Mouse (Mus musculus) gastrocnemius, postnatal 25 days (tissue): Measurements from ENCODE around the gene Hadha. TPM values are rescaled to one million over a fixed set of nuclear protein-coding genes. Genes with fewer than 3 reads are reported as not detected.

Source experiments
- DNase-seq: peaks from one replicate; pipeline ENCODE4 v3.0.0; 2022
- total RNA-seq, 2 experiments: library from RNA; stranded (reverse); gene quantifications; 1 replicate in 1 of 2; 2 replicates in 1 of 2; pipeline ENCODE4 v1.2.3; 2021

Hadha gene
- total RNA-seq, 2 experiments from 2014 or later, result 270 to 342 TPM

- no peak for DNase-seq
Measured at GRCm38 (mm10) chr5:30154013-30154412, 949 bp downstream of the Hadha start.

GRCm38 (mm10) chr5:30153222-30153621 lies 1.7 kb downstream of the Hadha start:
- no peak for DNase-seq

GRCm38 (mm10) chr5:30152413-30152812 lies 2.5 kb downstream of the Hadha start:
- no peak for DNase-seq

- no peak for DNase-seq
Measured at GRCm38 (mm10) chr5:30152007-30152406, 3.0 kb downstream of the Hadha start.

- DNase-seq, result no peak
Measured at GRCm38 (mm10) chr5:30148133-30148920, 6.6 kb downstream of the Hadha start.

- DNase-seq, result no peak
Measured at GRCm38 (mm10) chr5:30146526-30146925, 8.4 kb downstream of the Hadha start.

GRCm38 (mm10) chr5:30138193-30138592 lies 16.8 kb downstream of the Hadha start:
- DNase-seq, result no peak

- DNase-seq, result no peak
Measured at GRCm38 (mm10) chr5:30137271-30137670, 17.7 kb downstream of the Hadha start.

- DNase-seq, result no peak
Measured at GRCm38 (mm10) chr5:30135711-30136231, 19.2 kb downstream of the Hadha start.

GRCm38 (mm10) chr5:30132173-30132572 lies 22.8 kb downstream of the Hadha start:
- DNase-seq, result no peak

GRCm38 (mm10) chr5:30131246-30131645 lies 23.7 kb downstream of the Hadha start:
- DNase-seq, result no peak

GRCm38 (mm10) chr5:30128680-30129079 lies 26.3 kb downstream of the Hadha start:
- DNase-seq, result no peak

- DNase-seq, result no peak
Measured at GRCm38 (mm10) chr5:30127921-30128597, 26.9 kb downstream of the Hadha start.

- no peak for DNase-seq
Measured at GRCm38 (mm10) chr5:30126756-30127155, 28.2 kb downstream of the Hadha start.

GRCm38 (mm10) chr5:30125587-30125986 lies 29.4 kb downstream of the Hadha start:
- no peak for DNase-seq

- DNase-seq, result no peak
Measured at GRCm38 (mm10) chr5:30122481-30122880, 32.5 kb downstream of the Hadha start.

- DNase-seq, result no peak
Measured at GRCm38 (mm10) chr5:30120106-30120505, 34.9 kb downstream of the Hadha start.

- DNase-seq, result no peak
Measured at GRCm38 (mm10) chr5:30119163-30119562, 35.8 kb downstream of the Hadha start.

- DNase-seq, result no peak
Measured at GRCm38 (mm10) chr5:30118018-30118417, 36.9 kb downstream of the Hadha start.

- no peak for DNase-seq
Measured at GRCm38 (mm10) chr5:30115718-30116117, 39.2 kb downstream of the Hadha start.

- DNase-seq, result no peak
Measured at GRCm38 (mm10) chr5:30114761-30115140, 40.2 kb downstream of the Hadha start.

- DNase-seq, result peak; percentile 63
Measured at GRCm38 (mm10) chr5:30113881-30114760, 40.8 kb downstream of the Hadha start.
